Mouse (Mus musculus): ENCODE measurements around the gene Calhm4. TPM values are rescaled to one million over a fixed set of nuclear protein-coding genes. Genes with fewer than 3 reads are reported as not detected.
A peak's percentile ranks its signal among the peaks of the same experiment; 100 is the strongest.

The Calhm4 gene
- total and polyA plus RNA-seq, 2 experiments from 2014 or later, result not detected

GRCm38 (mm10) chr10:34033630-34034305 is 10.3 kb downstream of the Calhm4 start:
- 17% methylated on average over 22 of the region's 22 CpGs for WGBS
- Histone ChIP-seq H3K27me3 (ENCODE audit: insufficient read depth, low read length) (no peaks in the 10 kb centered on the region; the same call in 1 of the 2 replicates), H3K4me2 (ENCODE audit: low read depth) (peak overlapping the region; percentile 41), H3K27ac (ENCODE audit: low read depth, low read length) (no peak overlapping the region), H3K36me3 (ENCODE audit: insufficient read depth) (no peaks in the 10 kb centered on the region), H3K9me3 (ENCODE audit: low read length) (no peaks in the 10 kb centered on the region), H3K4me1 (ENCODE audit: insufficient read depth) (no peaks in the 10 kb centered on the region), H3K9ac (peak overlapping the region; percentile 19; the same call in 1 of the 2 replicates), H3K4me3 (ENCODE audit: low read depth, low read length) (peak overlapping the region; percentile 21)
- DNase-seq, result peak; percentile 80
- TF ChIP-seq CTCF (IDR thresholded peaks at IDR 0.05; ENCODE audit: low read depth), result peak; percentile 77
- ATAC-seq, result peak; percentile 86

- no peak overlapping the region for H3K4me3 ChIP-seq (ENCODE audit: low read depth, low read length)
- H3K9ac ChIP-seq, result no peak overlapping the region
- no peaks in the 10 kb centered on the region; the same call in 1 of the 2 replicates for H3K27me3 ChIP-seq (ENCODE audit: insufficient read depth, low read length)
- ATAC-seq (no peak), DNase-seq (no peak)
- H3K4me1 ChIP-seq (ENCODE audit: insufficient read depth), result no peaks in the 10 kb centered on the region
- H3K4me2 ChIP-seq (ENCODE audit: low read depth), result no peak overlapping the region
- H3K9me3 ChIP-seq (ENCODE audit: low read length), result no peaks in the 10 kb centered on the region
- no peak for TF ChIP-seq CTCF (IDR thresholded peaks at IDR 0.05; ENCODE audit: low read depth)
- WGBS, result 76% methylated on average over 5 of the region's 5 CpGs
- no peaks in the 10 kb centered on the region for H3K36me3 ChIP-seq (ENCODE audit: insufficient read depth)
- no peak overlapping the region for H3K27ac ChIP-seq (ENCODE audit: low read depth, low read length)
Observed at GRCm38 (mm10) chr10:34030322-34030721, 13.8 kb downstream of the Calhm4 start.

- H3K36me3 ChIP-seq (ENCODE audit: insufficient read depth), result no peaks in the 10 kb centered on the region
- ATAC-seq (peak; percentile 99), DNase-seq (peak; percentile 98)
- peaks cover 12% of the 10 kb centered on the region; the same call in 1 of the 2 replicates for H3K4me1 ChIP-seq (ENCODE audit: insufficient read depth)
- peak within 1 kb of the TSS; percentile 66 for H3K4me3 ChIP-seq (ENCODE audit: low read depth, low read length)
- no peaks in the 10 kb centered on the region for H3K9me3 ChIP-seq (ENCODE audit: low read length)
- peak within 1 kb of the TSS; percentile 90 for H3K27ac ChIP-seq (ENCODE audit: low read depth, low read length)
- H3K9ac ChIP-seq, result peak within 1 kb of the TSS; percentile 77
- no peaks in the 10 kb centered on the region for H3K27me3 ChIP-seq (ENCODE audit: insufficient read depth, low read length)
- peak; percentile 49 for TF ChIP-seq CTCF (IDR thresholded peaks at IDR 0.05; ENCODE audit: low read depth)
- peak within 1 kb of the TSS; percentile 68 for H3K4me2 ChIP-seq (ENCODE audit: low read depth)
- WGBS, result 2% methylated on average over 77 of the region's 82 CpGs
Observed at GRCm38 (mm10) chr10:34019302-34020075, 24.6 kb downstream of the Calhm4 start, which contains the start of gene Rwdd1. TSS of gene Rwdd1 (minus strand) at chr10:34019624.

GRCm38 (mm10) chr10:34018746-34019301 is 25.3 kb downstream of the Calhm4 start:
- peaks cover 12% of the 10 kb centered on the region; the same call in 1 of the 2 replicates for H3K4me1 ChIP-seq (ENCODE audit: insufficient read depth)
- under 1% methylated on average over 21 of the region's 21 CpGs for WGBS
- DNase-seq (peak; percentile 66), ATAC-seq (no peak; the same call in 1 of the 2 replicates)
- no peaks in the 10 kb centered on the region for H3K36me3 ChIP-seq (ENCODE audit: insufficient read depth)
- TF ChIP-seq CTCF (IDR thresholded peaks at IDR 0.05; ENCODE audit: low read depth), result no peak
- no peaks in the 10 kb centered on the region for H3K27me3 ChIP-seq (ENCODE audit: insufficient read depth, low read length)
- H3K4me2 ChIP-seq (ENCODE audit: low read depth), result peak overlapping the region; percentile 68
- H3K27ac ChIP-seq (ENCODE audit: low read depth, low read length), result peak overlapping the region; percentile 90
- peak overlapping the region; percentile 77 for H3K9ac ChIP-seq
- peak overlapping the region; percentile 66 for H3K4me3 ChIP-seq (ENCODE audit: low read depth, low read length)
- H3K9me3 ChIP-seq (ENCODE audit: low read length), result no peaks in the 10 kb centered on the region

- no peak for ATAC-seq
Observed at GRCm38 (mm10) chr10:34013241-34013640, 30.9 kb downstream of the Calhm4 start.

GRCm38 (mm10) chr10:34012581-34012980 is 31.5 kb downstream of the Calhm4 start:
- WGBS, result 95% methylated on average over 4 of the region's 4 CpGs
- H3K36me3 ChIP-seq (ENCODE audit: insufficient read depth), result peaks cover 13% of the 10 kb centered on the region
- H3K9me3 ChIP-seq (ENCODE audit: low read length), result no peaks in the 10 kb centered on the region
- ATAC-seq, result no peak
- H3K4me2 ChIP-seq (ENCODE audit: low read depth), result no peak overlapping the region
- TF ChIP-seq CTCF (IDR thresholded peaks at IDR 0.05; ENCODE audit: low read depth), result no peak
- no peak overlapping the region for H3K27ac ChIP-seq (ENCODE audit: low read depth, low read length)
- no peak overlapping the region for H3K9ac ChIP-seq
- no peaks in the 10 kb centered on the region for H3K4me1 ChIP-seq (ENCODE audit: insufficient read depth)
- DNase-seq, result no peak
- no peaks in the 10 kb centered on the region for H3K27me3 ChIP-seq (ENCODE audit: insufficient read depth, low read length)
- no peak overlapping the region for H3K4me3 ChIP-seq (ENCODE audit: low read depth, low read length)

More at GRCm38 (mm10) chr10:34013241-34013640, 30.9 kb downstream of the Calhm4 start:
- H3K9ac ChIP-seq, result no peak overlapping the region
- H3K36me3 ChIP-seq (ENCODE audit: insufficient read depth), result peaks cover 10% of the 10 kb centered on the region; the same call in 1 of the 2 replicates
- H3K27me3 ChIP-seq (ENCODE audit: insufficient read depth, low read length), result no peaks in the 10 kb centered on the region
- H3K4me2 ChIP-seq (ENCODE audit: low read depth), result no peak overlapping the region
- DNase-seq, result no peak
- H3K4me3 ChIP-seq (ENCODE audit: low read depth, low read length), result no peak overlapping the region
- H3K27ac ChIP-seq (ENCODE audit: low read depth, low read length), result no peak overlapping the region
- WGBS, result 91% methylated on average over 2 of the region's 2 CpGs
- H3K4me1 ChIP-seq (ENCODE audit: insufficient read depth), result peaks cover 3% of the 10 kb centered on the region; the same call in 1 of the 2 replicates
- H3K9me3 ChIP-seq (ENCODE audit: low read length), result no peaks in the 10 kb centered on the region
- TF ChIP-seq CTCF (IDR thresholded peaks at IDR 0.05; ENCODE audit: low read depth), result no peak
